Mouse (Mus musculus): ENCODE results near the gene Dscam. TPM values are rescaled to one million over a fixed set of nuclear protein-coding genes. Genes with fewer than 3 reads are reported as not detected.

Dscam gene
- polyA plus RNA-seq, 1 experiment: 0.03 TPM

DNA sequence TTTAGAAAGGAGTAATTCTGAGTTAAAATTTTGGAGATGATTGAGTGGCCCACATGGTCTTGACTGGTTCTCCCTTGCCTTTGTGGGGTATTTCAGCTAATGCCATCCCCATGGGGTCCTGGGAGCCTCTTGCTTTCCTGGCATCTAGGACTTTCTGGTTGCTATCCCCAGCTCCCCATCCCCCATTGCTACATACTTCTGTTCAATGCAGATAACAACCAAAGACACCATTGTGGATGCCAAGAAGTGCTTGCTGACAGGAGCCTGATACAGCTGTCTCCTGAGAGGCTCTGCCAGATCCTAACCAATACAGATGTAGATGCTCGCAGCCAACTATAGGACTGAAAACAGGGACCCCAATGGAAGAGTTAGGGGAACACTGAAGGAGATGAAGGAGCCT is 429.2 kb downstream of the Dscam start:
- no peaks in the 10 kb centered on the region for H3K36me3 ChIP-seq (ENCODE audit: control insufficient read depth, insufficient read depth, low read length)
- TF ChIP-seq POLR2A (IDR thresholded peaks at IDR 0.05; ENCODE audit: low read depth, low read length) (no peak), CTCF (IDR thresholded peaks at IDR 0.05; ENCODE audit: extremely low read depth, insufficient read length, insufficient replicate concordance, low read depth, low read length) (no peak)
- no peak overlapping the region for H3K27ac ChIP-seq (ENCODE audit: insufficient read depth, low read depth, low read length)
- H3K4me3 ChIP-seq (ENCODE audit: low read depth, low read length): no peak overlapping the region
- H3K27me3 ChIP-seq (ENCODE audit: control insufficient read depth, insufficient read depth, low read length): no peaks in the 10 kb centered on the region
- 74% methylated on average over 1 of the region's 1 CpGs for WGBS
- no peaks in the 10 kb centered on the region for H3K4me1 ChIP-seq (ENCODE audit: control insufficient read depth, insufficient read depth, insufficient read length, low read length)

DNA sequence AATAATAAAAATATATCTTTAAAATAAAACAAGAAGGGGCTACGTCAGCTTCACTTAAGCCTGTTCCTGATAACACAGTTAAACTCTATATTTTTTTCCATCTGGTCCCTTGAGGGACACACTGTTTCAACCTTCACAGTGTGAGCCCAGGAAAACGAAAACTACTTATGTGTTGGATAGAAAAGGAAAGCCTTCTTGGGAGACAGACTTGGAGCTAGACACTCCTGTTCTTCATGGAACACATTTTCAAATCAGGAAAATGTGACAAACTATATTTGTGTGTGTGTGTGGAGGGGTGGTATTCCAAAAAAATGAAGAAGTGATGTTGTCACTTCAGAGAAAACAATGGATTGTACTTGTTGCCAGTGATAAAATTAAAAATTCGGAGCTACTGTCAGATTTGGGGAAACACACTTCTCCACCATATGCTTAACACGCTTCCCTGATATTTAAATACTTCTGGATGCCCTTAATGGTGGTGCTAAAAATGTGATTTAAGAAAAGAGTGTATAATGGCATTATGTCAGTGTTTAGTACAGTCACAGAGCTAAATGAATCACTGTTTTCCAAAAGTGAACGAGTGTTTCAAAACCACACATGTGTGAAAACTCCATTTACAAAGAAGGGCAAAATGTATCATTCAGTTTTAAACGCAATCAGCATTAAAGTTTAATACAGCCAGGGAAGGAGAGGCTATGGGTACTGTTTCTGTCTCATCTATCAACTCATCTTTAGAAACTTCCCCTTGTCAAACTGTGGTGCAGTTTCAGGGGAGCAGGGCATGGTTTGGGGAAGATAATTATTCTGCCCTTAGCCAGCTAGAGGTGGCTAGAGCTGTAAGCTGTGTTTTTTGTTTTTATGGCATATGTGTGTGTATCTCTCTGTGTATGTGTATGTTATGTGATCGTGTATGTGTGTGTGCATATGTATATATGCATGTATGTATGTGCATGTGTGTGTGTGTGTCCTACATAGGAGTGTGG is 430.2 kb downstream of the Dscam start:
- no peak overlapping the region for H3K4me3 ChIP-seq (ENCODE audit: low read depth, low read length)
- H3K4me1 ChIP-seq (ENCODE audit: control insufficient read depth, insufficient read depth, insufficient read length, low read length): no peaks in the 10 kb centered on the region
- WGBS: 73% methylated on average over 7 of the region's 7 CpGs
- no peaks in the 10 kb centered on the region for H3K27me3 ChIP-seq (ENCODE audit: control insufficient read depth, insufficient read depth, low read length)
- no peaks in the 10 kb centered on the region for H3K36me3 ChIP-seq (ENCODE audit: control insufficient read depth, insufficient read depth, low read length)
- TF ChIP-seq CTCF (IDR thresholded peaks at IDR 0.05; ENCODE audit: extremely low read depth, insufficient read length, insufficient replicate concordance, low read depth, low read length): no peak
- no peak for TF ChIP-seq POLR2A (IDR thresholded peaks at IDR 0.05; ENCODE audit: low read depth, low read length)
- no peak overlapping the region for H3K27ac ChIP-seq (ENCODE audit: insufficient read depth, low read depth, low read length)

DNA sequence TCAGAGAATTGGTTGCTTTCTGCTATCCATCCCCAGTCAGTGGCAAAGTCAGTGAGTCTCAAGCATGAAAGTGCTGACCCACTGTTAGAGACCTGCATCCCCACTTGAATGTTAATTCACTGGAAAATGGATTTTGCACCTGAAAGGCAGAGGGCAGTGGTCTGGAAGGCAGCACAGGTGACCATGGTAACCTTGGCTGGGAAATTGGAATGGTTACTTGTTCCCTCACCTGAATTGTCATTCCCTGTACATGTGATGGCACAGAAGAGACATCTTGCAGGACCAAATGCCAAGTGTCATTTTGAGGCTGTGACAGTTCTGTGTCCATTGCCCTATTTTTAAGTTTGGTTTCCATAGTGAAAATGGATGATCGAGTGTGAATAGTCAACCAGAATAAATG is 434.1 kb downstream of the Dscam start:
- Histone ChIP-seq H3K27me3 (ENCODE audit: control insufficient read depth, insufficient read depth, low read length) (no peaks in the 10 kb centered on the region), H3K4me1 (ENCODE audit: control insufficient read depth, insufficient read depth, insufficient read length, low read length) (no peaks in the 10 kb centered on the region), H3K4me3 (ENCODE audit: low read depth, low read length) (no peak overlapping the region), H3K27ac (ENCODE audit: insufficient read depth, low read depth, low read length) (no peak overlapping the region), H3K36me3 (ENCODE audit: control insufficient read depth, insufficient read depth, low read length) (no peaks in the 10 kb centered on the region)
- WGBS: 96% methylated on average over 1 of the region's 1 CpGs
- no peak for TF ChIP-seq POLR2A (IDR thresholded peaks at IDR 0.05; ENCODE audit: low read depth, low read length)
- no peak for TF ChIP-seq CTCF (IDR thresholded peaks at IDR 0.05; ENCODE audit: extremely low read depth, insufficient read length, insufficient replicate concordance, low read depth, low read length)

DNA sequence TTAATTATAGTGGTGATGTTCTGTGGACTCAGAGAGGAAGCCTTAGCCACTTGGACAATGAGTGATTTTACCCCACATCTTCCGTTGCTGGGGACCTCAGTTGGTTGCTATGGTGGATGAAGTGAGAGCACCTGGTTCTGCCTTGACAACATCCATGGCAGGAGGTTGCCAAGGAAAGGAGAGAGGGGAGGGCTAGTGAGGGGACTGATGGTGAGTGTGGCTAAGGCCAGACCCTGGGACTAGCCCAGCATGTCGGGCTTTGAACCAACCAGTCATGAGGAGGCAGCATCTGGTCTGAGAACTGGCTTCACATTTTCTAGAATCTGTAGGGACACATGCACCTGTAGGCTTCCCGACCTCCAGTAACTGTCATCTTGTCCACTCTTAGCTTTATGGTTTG is 439.7 kb downstream of the Dscam start:
- WGBS: 62% methylated on average over 3 of the region's 3 CpGs
- Histone ChIP-seq H3K27me3 (ENCODE audit: control insufficient read depth, insufficient read depth, low read length) (no peaks in the 10 kb centered on the region; the same call in 1 of the 2 replicates), H3K4me1 (ENCODE audit: control insufficient read depth, insufficient read depth, insufficient read length, low read length) (no peaks in the 10 kb centered on the region), H3K4me3 (ENCODE audit: low read depth, low read length) (no peak overlapping the region), H3K36me3 (ENCODE audit: control insufficient read depth, insufficient read depth, low read length) (no peaks in the 10 kb centered on the region), H3K27ac (ENCODE audit: insufficient read depth, low read depth, low read length) (no peak overlapping the region)
- TF ChIP-seq POLR2A (IDR thresholded peaks at IDR 0.05; ENCODE audit: low read depth, low read length) (no peak), CTCF (IDR thresholded peaks at IDR 0.05; ENCODE audit: extremely low read depth, insufficient read length, insufficient replicate concordance, low read depth, low read length) (no peak)

DNA sequence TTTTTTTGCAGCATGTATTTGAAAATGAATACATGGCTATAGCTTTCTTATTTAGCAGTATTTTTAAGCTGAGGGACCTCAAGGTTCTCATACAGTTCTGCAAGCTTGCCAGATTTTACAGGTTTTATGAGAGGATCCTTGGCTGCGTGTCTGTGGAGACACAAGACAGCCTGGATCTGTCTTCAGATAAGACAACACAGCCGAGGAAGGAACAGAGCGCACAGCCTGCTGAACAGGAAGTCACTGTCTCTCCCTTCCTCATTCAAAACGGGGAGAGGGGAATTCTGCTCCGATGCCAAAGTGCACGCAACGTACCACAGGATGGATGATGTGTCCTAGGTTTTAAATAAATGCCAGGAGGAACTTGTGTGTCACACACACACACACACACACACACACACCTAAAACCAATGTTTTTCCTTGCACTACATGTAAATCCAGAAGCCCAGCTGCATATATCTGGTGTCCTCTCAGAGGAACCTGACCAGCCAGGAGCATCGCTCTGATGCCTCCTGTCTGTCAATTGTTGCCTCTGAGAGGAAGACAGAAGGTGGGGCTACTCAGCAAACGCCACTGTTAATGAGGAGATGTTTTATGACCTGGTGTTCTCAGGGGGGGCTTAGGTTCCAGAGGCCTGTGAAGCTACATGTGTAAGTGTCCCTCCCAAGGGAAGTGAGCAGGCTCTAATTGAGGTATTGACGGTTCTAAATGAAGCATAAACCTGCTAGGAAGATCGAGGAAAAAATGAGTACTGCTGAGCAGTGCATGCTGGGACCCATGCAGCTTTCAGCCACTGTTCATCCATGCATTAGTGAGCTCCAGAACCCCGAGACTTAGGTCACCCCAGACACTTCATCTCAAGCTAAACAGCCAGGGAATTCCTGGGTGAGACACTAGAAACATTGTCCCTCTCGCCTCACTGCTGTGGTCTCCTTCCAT is 442.4 kb downstream of the Dscam start:
- 41% methylated on average over 13 of the region's 13 CpGs for WGBS

DNA sequence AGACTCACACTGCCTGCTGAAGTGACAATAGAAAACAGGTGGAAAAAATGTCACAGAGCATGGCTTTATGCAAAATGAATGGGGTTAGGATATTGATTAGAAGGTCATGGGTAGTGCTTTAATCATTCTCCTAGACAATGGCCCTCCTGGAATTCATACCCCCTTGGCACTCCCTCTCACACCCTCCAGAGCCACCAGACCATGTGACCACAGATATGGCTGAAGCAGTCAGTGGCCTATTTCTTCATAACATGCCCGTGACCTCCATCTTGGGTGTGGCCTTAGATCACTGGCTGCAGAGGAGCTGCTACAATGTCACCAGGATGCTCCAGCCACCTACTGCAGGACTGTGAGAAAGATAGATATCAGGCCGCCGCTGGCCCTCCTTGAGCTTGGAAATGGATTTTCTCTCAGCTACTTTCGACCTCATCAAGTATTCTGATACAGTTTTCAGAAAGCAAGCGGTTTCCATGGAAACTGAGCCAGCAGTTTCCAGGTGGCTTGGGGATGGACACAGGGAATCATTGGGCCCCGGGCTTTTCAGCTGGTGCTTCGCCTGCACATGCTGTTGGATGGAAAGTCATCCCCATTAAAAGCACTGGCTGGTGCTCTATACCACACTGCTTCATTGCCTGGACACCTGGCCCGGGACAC is 445.4 kb downstream of the Dscam start:
- TF ChIP-seq CTCF (IDR thresholded peaks at IDR 0.05; ENCODE audit: extremely low read depth, insufficient read length, insufficient replicate concordance, low read depth, low read length): no peak
- TF ChIP-seq POLR2A (IDR thresholded peaks at IDR 0.05; ENCODE audit: low read depth, low read length): no peak
- H3K4me3 ChIP-seq (ENCODE audit: low read depth, low read length): no peak overlapping the region
- WGBS: 74% methylated on average over 8 of the region's 8 CpGs
- H3K4me1 ChIP-seq (ENCODE audit: control insufficient read depth, insufficient read depth, insufficient read length, low read length): no peaks in the 10 kb centered on the region
- no peaks in the 10 kb centered on the region; the same call in 1 of the 2 replicates for H3K27me3 ChIP-seq (ENCODE audit: control insufficient read depth, insufficient read depth, low read length)
- no peak overlapping the region for H3K27ac ChIP-seq (ENCODE audit: insufficient read depth, low read depth, low read length)
- H3K36me3 ChIP-seq (ENCODE audit: control insufficient read depth, insufficient read depth, low read length): no peaks in the 10 kb centered on the region

More for the DNA sequence above, 442.4 kb downstream of the Dscam start:
- Histone ChIP-seq H3K4me1 (ENCODE audit: control insufficient read depth, insufficient read depth, insufficient read length, low read length) (no peaks in the 10 kb centered on the region), H3K4me3 (ENCODE audit: low read depth, low read length) (no peak overlapping the region), H3K27ac (ENCODE audit: insufficient read depth, low read depth, low read length) (no peak overlapping the region), H3K36me3 (ENCODE audit: control insufficient read depth, insufficient read depth, low read length) (no peaks in the 10 kb centered on the region), H3K27me3 (ENCODE audit: control insufficient read depth, insufficient read depth, low read length) (no peaks in the 10 kb centered on the region; the same call in 1 of the 2 replicates)
- TF ChIP-seq CTCF (IDR thresholded peaks at IDR 0.05; ENCODE audit: extremely low read depth, insufficient read length, insufficient replicate concordance, low read depth, low read length): no peak
